Mouse (Mus musculus) embryonic fibroblast, embryonic 13.5 days (primary cell): ENCODE results near the gene Ttc1.

Experiments used
- CTCF ChIP-seq: IDR thresholded peaks from 2 replicates; pipeline ENCODE4 v1.5.1; 2011; ENCODE audit warnings: mild to moderate bottlenecking, control low read depth, low read length, moderate library complexity, borderline replicate concordance; ENCODE audit not compliant: insufficient read depth
- POLR2A ChIP-seq: IDR thresholded peaks from 2 replicates; pipeline ENCODE4 v1.6.1; 2011; ENCODE audit warnings: low read depth, mild to moderate bottlenecking, control low read depth, low read length, moderate library complexity

DNA sequence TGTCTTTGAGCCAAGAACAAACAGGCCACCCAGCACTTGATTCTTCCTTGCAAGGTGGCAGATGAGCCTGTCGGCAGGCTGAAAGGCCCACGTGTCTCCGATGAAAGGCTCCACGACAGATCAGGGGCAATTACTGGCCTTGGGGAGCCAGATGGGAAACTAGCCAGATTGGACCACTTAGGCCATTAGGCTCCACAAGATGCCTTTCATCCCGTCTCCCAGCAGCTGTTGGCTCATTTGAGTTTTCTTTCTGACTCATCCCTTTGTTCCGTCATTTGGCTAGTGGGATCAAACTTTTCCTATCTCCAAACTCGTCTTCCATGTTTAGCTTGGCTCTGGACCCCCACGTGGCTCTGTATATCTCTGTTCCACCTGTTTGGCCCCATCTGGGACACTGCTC lies 48.2 kb upstream of the Ttc1 start:
- no peak for TF ChIP-seq CTCF
- no peak for TF ChIP-seq POLR2A
